Mouse (Mus musculus) gastrocnemius, postnatal 36 days (tissue): ENCODE results near the gene Adnp. TPM values are rescaled to one million over a fixed set of nuclear protein-coding genes. Genes with fewer than 3 reads are reported as not detected.

ENCODE experiments used
- DNase-seq, 2 experiments: peaks; one replicate each; pipeline ENCODE4 v3.0.0; 2022
- intact Hi-C: fragments of 180-260 bp; cut with DNase I; formaldehyde crosslinking; loops from one replicate; pipeline ENCODE4 v1.15.1; 2025
- total RNA-seq, 2 experiments: library from RNA; stranded (reverse); gene quantifications; 2 replicates each; pipeline ENCODE4 v1.2.3; 2021

Gene Adnp
- total RNA-seq, 2 experiments from 2014 or later, result 15.1 to 18.0 TPM

DNA sequence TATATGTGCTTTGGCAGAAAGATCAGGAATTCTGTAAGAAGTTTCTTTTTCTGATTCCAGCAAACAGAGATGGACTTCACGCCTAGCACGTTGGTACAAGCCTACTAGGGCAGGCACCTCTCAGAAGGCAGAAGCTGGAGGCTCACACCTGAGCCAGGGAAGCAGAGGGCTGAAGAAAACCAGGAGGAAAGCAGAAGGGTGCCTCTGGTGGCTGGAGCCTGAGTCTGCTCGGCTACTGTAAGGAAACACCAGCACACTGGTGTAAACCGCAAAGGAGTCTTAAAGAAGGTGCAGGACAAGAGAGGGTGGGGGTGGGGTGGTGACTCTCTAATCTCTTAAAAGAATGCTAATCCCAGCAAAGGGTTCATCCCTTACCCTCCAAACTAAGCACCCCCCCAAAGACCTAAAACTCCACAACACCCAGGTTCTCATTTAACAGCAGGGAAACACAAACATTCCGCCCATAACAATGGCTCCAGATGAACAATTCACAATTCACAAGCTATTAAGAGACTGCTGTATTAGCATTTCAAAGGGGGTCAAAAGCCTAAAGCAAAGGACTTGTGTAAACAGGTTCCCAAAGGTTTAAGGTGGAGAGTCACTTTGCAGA, 7.0 kb upstream of the Adnp start:
- intact Hi-C loops, result no loop called here
- no peak for DNase-seq

GRCm38 (mm10) chr2:168207883-168208282, 971 bp upstream of the Adnp start:
- DNase-seq, result no peak
- intact Hi-C loops, result loop anchor here (5.0 kb wide), 1 partner anchor 91 kb away; no protein-coding TSS in a partner anchor

- intact Hi-C loops, result loop anchor here (5.0 kb wide), 1 partner anchor 89 kb away; no protein-coding TSS in a partner anchor
These were observed 956 bp downstream of the Adnp start for GRCm38 (mm10) chr2:168205681-168206631.

DNA sequence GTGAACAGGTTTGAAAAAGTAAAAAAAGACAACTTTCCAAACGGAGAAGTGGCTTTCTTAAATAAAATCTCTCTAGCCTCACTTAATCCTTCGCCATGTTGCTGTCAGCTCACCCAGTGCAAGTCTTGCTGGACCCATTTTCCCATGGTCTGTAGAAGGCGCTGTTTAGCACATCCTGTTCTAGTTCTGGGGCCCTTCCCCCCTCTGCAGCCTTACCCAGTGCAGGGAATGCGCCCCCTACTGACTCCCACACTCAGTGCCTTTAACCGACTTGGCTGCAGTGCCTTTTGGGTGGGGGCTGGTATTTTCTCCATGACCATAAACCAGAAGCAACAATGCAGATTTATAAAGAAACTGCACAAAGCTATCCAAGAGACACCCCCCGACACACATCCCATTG, 1.6 kb downstream of the Adnp start:
- intact Hi-C loops, result loop anchor here (5.0 kb wide), 1 partner anchor 88 kb away; no protein-coding TSS in a partner anchor

More at GRCm38 (mm10) chr2:168205681-168206631, 956 bp downstream of the Adnp start:
- no peak for DNase-seq

DNA sequence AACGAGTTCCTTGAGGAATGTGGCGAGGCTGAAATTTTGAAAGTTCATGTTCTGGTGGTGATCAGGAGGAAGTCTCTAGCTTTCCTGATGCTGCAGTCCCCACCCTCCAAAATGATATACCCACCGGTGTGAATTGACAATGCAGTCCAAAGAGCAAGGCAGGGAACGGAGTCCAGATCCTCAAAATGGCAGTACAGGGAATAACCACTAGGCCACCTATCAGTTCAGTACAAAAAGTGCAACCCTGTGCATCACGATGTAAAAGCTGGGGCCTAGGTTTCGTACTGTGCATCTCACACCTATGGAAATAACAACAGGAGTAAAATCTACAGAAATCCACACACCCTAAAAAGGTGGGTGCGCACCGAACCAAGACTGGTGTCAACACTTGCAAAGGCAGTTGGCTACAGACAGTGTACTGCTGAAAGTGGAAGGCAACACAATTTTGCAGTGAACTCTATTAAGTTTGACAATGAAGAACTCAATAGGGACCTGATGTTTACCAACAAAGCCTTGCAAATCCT, 2.4 kb downstream of the Adnp start:
- intact Hi-C loops, result no loop called here
- DNase-seq, result no peak

More for the DNA sequence above, 1.6 kb downstream of the Adnp start:
- DNase-seq, result peak; percentile 58 to 74

DNA sequence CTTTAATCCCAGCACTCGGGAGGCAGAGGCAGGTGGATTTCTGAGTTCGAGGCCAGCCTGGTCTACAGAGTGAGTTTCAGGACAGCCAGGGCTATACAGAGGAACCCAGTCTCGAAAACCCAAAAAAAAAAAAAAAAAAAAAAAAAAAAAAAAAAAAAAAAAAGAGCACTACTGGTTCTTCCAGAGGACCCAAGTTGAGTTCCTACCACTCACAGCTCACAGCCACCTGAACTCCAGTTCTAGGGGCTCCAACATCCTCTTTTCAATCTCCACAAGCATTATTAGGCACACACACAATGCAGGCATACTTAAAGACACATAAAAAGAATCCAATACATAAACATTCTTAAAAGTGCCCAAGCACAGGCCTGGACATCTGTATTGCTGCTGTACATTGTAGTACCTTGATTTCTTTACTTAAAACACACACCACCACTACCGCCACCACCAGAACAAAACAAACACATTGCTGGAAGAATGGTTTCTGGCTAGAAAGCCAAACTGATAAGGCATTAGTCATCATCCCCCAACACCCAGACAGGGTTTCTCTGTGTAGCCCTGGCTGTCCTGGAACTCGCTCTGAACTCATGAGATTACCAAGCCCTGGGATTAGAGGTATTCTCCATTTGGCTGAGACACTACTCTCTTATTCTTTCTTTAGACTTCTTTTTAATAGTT, 6.8 kb downstream of the Adnp start:
- intact Hi-C loops, result no loop called here
- DNase-seq, result no peak

- DNase-seq, result no peak
- intact Hi-C loops, result no loop called here
These were observed 7.4 kb downstream of the Adnp start for GRCm38 (mm10) chr2:168199476-168199875.

GRCm38 (mm10) chr2:168198421-168198820, 8.5 kb downstream of the Adnp start:
- DNase-seq, result no peak

DNA sequence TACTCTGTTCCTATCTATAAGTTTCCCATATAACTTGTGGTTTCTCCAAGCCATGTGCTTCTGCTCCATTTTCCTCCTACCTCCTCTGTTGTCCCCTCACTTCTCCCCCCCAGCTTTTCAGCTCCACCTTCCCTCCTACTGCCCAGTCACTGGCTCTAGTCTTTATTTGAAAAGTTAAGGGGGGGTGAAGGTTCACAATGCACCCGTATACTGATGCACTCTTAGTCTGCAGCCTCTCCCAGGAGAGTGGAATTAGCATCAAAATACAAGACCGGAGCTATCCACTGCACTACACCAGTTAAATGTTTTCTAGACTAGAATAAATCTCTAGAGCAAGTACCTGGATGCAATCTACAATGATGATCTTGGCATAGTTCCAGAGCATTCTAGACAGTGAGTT, 11.2 kb downstream of the Adnp start:
- intact Hi-C loops, result no loop called here
- DNase-seq, result no peak

More at GRCm38 (mm10) chr2:168198421-168198820, 8.5 kb downstream of the Adnp start:
- intact Hi-C loops, result no loop called here

- DNase-seq, result no peak
- intact Hi-C loops, result no loop called here
These were observed 13.2 kb downstream of the Adnp start for GRCm38 (mm10) chr2:168193685-168194084.

- intact Hi-C loops, result no loop called here
- no peak for DNase-seq
These were observed 15.1 kb downstream of the Adnp start for GRCm38 (mm10) chr2:168191856-168192255.

- DNase-seq, result no peak
- intact Hi-C loops, result no loop called here
These were observed 31.0 kb downstream of the Adnp start for GRCm38 (mm10) chr2:168175946-168176345.

GRCm38 (mm10) chr2:168170167-168170685, 36.7 kb downstream of the Adnp start:
- intact Hi-C loops, result no loop called here
- peak; percentile 29 to 40 for DNase-seq

- intact Hi-C loops, result no loop called here
- no peak for DNase-seq
These were observed 37.2 kb downstream of the Adnp start for GRCm38 (mm10) chr2:168169800-168170113.

GRCm38 (mm10) chr2:168168892-168169799, 37.8 kb downstream of the Adnp start:
- no peak for DNase-seq

GRCm38 (mm10) chr2:168167781-168168180, 39.1 kb downstream of the Adnp start:
- no peak for DNase-seq
- intact Hi-C loops, result no loop called here

More at GRCm38 (mm10) chr2:168168892-168169799, 37.8 kb downstream of the Adnp start:
- intact Hi-C loops, result no loop called here

GRCm38 (mm10) chr2:168166750-168167460, 40.0 kb downstream of the Adnp start:
- intact Hi-C loops, result no loop called here
- no peak for DNase-seq

GRCm38 (mm10) chr2:168161978-168162377, 44.9 kb downstream of the Adnp start:
- intact Hi-C loops, result no loop called here
- DNase-seq, result no peak

DNA sequence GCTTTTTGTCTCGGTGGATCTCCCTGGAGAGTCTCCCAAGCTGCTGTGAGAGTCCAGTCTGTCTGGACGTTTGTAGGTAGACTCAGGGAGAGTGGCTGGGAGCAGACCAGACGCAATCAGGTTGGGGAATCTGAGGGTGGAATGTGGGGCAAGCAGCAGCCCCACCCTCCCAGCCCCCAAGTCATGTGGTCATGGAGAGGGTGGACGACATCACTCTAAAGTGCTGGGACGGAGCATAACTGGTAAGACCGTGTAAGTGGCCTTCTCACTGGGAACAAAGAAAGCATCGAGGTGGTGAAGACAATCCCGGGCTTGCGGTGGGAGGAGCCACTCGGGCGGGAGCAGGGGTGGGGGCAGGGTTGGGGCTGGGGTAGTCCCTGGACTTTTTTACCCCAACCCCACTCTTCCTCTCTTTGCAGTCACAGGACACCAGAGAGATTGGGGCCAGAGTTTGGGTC, 45.4 kb downstream of the Adnp start:
- intact Hi-C loops, result no loop called here
- no peak for DNase-seq
